Comparison of ENCODE assay signal across 8 mouse cellular contexts in the genomic region with DNA sequence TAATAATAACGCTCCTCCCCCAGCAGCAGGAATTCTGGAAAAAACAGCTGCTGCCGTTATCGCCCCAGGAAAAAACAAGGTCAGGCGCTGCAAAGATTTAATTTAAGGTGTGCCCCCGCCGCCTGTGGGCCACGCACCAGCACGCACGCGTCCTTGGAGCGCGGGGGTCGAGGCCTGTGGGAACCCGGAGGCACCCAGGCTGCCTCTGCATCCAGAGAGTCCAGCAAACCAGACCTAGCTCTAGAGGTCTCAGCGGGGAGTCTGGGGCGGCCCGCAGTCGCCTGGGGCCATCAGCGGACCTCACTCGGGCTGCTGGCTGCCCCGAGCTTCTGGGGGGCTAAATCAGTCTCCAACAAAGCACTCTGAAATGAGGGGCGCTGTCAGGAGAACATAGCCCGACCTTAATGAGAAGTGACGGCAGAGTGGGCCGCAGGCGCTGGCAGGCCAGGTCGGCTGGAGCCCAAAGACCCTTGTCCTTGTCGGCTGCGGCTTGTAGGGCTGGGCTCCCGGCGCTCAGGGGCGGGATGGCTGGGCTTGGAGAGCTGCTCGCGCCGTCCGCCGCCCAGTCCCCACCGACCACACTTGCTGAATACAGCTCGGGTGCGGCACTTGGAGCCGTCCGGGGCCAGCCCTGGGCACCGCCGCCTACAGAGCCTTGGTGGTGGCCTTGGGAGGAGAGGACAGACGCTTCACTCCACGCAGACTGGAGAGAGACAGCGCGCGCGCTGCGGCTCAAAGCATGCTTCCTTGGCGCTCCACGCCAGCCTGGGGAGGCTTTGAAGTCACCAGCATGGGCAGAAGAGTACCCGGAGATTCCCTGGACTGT. TPM values are rescaled to one million over a fixed set of nuclear protein-coding genes. Genes with fewer than 3 reads are reported as not detected.
A peak's percentile ranks its signal among the peaks of the same experiment; 100 is the strongest.
DNase-seq lines count a peak whose midpoint lies in the region; ATAC-seq and TF ChIP-seq lines count a peak whose summit lies in the region.

No protein-coding gene starts in this region.

- intact Hi-C loops in gastrocnemius, postnatal 14 days (cut with DNase I; ENCODE audit: low total_unique reads), result no loop called here

- H3K9me3 ChIP-seq in stomach, embryonic 15.5 days, result no peaks in the 10 kb centered on the region

- H3K4me3 ChIP-seq in layer of hippocampus, adult 2 months, result peak overlapping the region; percentile 88
- H3K4me3 ChIP-seq in stomach, embryonic 15.5 days (replicated peaks), result peak overlapping the region; percentile 82

- H3K4me2 ChIP-seq in stomach, embryonic 15.5 days, result peak overlapping the region; percentile 91

- peak; percentile 26 for TF ChIP-seq CTCF in layer of hippocampus, adult 2 months (conservative IDR thresholded peaks at IDR 0.05)

- H3K4me1 ChIP-seq in stomach, embryonic 15.5 days, result peaks cover 44% of the 10 kb centered on the region

- no peaks in the 10 kb centered on the region for H3K36me3 ChIP-seq in stomach, embryonic 15.5 days

- 4% methylated on average over 54 of the region's 54 CpGs for WGBS in stomach, embryonic 15.5 days

- ATAC-seq in stomach, embryonic 15.5 days (ENCODE audit: insufficient read depth, low FRiP score, low read depth), result no peak

- peak overlapping the region; percentile 89 for H3K27ac ChIP-seq in layer of hippocampus, adult 2 months
- H3K27ac ChIP-seq in stomach, embryonic 15.5 days, result peak overlapping the region; percentile 88

- H3K9ac ChIP-seq in stomach, embryonic 15.5 days, result peak overlapping the region; percentile 94

- H3K27me3 ChIP-seq in stomach, embryonic 15.5 days (replicated peaks), result no peaks in the 10 kb centered on the region

- DNase-seq in layer of hippocampus, adult 2 months (ENCODE audit: low spot score in 2 of 2), result no peak
- DNase-seq in layer of hippocampus, adult 11-12 months (ENCODE audit: low spot score), result no peak
- DNase-seq in cerebellum, postnatal 14 days, result peak; percentile 61 to 67
- peak; percentile 46 for DNase-seq in gastrocnemius, postnatal 14 days
- peak; percentile 49 for DNase-seq in kidney, adult 9 months
- DNase-seq in lung, postnatal 10 days, result peak; percentile 56
- no peak for DNase-seq in frontal cortex, postnatal 25 days (ENCODE audit: low spot score in 2 of 2)

RNA-seq across cellular contexts. Expression of gene Slc38a10, which starts 34.4 kb away (rescaled TPM):
- total RNA-seq in layer of hippocampus, adult 2 months (2021), result 10 to 100 TPM; 86.1 to 86.5 TPM
- total RNA-seq in gastrocnemius, postnatal 14 days (2021), result 10 to 100 TPM; 56.1 to 60.8 TPM
- 87.2 and 93.5 TPM in 2 replicates for polyA plus RNA-seq in stomach, embryonic 15.5 days (2015; fragmentation: Nextera tagmentation; extraction: Ambion mirVana)

RNA-seq across cellular contexts. Expression of gene Bahcc1, which starts 47.2 kb away (rescaled TPM):
- 10 to 100 TPM; 19.9 to 20.7 TPM for total RNA-seq in layer of hippocampus, adult 2 months (2021)
- total RNA-seq in gastrocnemius, postnatal 14 days (2021), result 1 to 10 TPM; 3.4 to 8.1 TPM
- polyA plus RNA-seq in stomach, embryonic 15.5 days (2015; fragmentation: Nextera tagmentation; extraction: Ambion mirVana), result 7.2 and 7.9 TPM in 2 replicates

Comparison
In these comparisons a context has a peak if more than half of its experiments do, and no peak if none do; other contexts are left out.
1. DNase-seq: peak in cerebellum, postnatal 14 days (2 of 2), gastrocnemius, postnatal 14 days (single experiment), kidney, adult 9 months (single experiment) and lung, postnatal 10 days (single experiment); none in layer of hippocampus, adult 2 months (0 of 2), layer of hippocampus, adult 11-12 months (single experiment) and frontal cortex, postnatal 25 days (0 of 2).